Mouse (Mus musculus): ENCODE results near the gene Gm10721.
"Not testable (repeated sequence)": the region's sequence is repeated elsewhere in the genome, so short reads cannot be mapped to it uniquely, and the experiment has no call there.

The Gm10721 gene

GRCm38 (mm10) chr9:3012733-3013279, at the start of gene Gm10721:
Gene Gm10721 (plus strand): TSS chr9:3013140.
- not testable (repeated sequence) for DNase-seq (ENCODE audit: low read depth, low spot score)

GRCm38 (mm10) chr9:3000445-3000972, 12.4 kb upstream of the Gm10721 start, which contains the start of gene Gm10722:
Gene Gm10722 (plus strand): TSS chr9:3000922.
- DNase-seq (ENCODE audit: low read depth, low spot score): peak; percentile 38

GRCm38 (mm10) chr9:3001006-3001405, 11.9 kb upstream of the Gm10721 start:
- DNase-seq (ENCODE audit: low read depth, low spot score): not testable (repeated sequence)

- peak; percentile 0 for DNase-seq (ENCODE audit: low read depth, low spot score)
Measured at GRCm38 (mm10) chr9:3001948-3002659, 10.8 kb upstream of the Gm10721 start.

- DNase-seq (ENCODE audit: low read depth, low spot score): not testable (repeated sequence)
Measured at GRCm38 (mm10) chr9:3002794-3003396, 10.0 kb upstream of the Gm10721 start, which contains the start of gene Gm11168. Gene Gm11168 (plus strand): TSS chr9:3003346.

GRCm38 (mm10) chr9:3006179-3006578, 6.8 kb upstream of the Gm10721 start:
- not testable (repeated sequence) for DNase-seq (ENCODE audit: low read depth, low spot score)

GRCm38 (mm10) chr9:3006636-3007035, 6.3 kb upstream of the Gm10721 start:
- not testable (repeated sequence) for DNase-seq (ENCODE audit: low read depth, low spot score)

GRCm38 (mm10) chr9:3007272-3007671, 5.7 kb upstream of the Gm10721 start:
- peak; percentile 29 for DNase-seq (ENCODE audit: low read depth, low spot score)

- DNase-seq (ENCODE audit: low read depth, low spot score): not testable (repeated sequence)
Measured at GRCm38 (mm10) chr9:3009331-3009730, 3.6 kb upstream of the Gm10721 start.

GRCm38 (mm10) chr9:3012054-3012621, 802 bp upstream of the Gm10721 start:
- DNase-seq (ENCODE audit: low read depth, low spot score): not testable (repeated sequence)

GRCm38 (mm10) chr9:3015354-3015753, 2.4 kb downstream of the Gm10721 start, which contains the start of gene Gm10720:
Gene Gm10720 (plus strand): TSS chr9:3015654.
- not testable (repeated sequence) for DNase-seq (ENCODE audit: low read depth, low spot score)

- not testable (repeated sequence) for DNase-seq (ENCODE audit: low read depth, low spot score)
Measured at GRCm38 (mm10) chr9:3015896-3016295, 3.0 kb downstream of the Gm10721 start.

GRCm38 (mm10) chr9:3017108-3017507, 4.2 kb downstream of the Gm10721 start, which contains the start of gene Gm10719:
Gene Gm10719 (plus strand): TSS chr9:3017408.
- not testable (repeated sequence) for DNase-seq (ENCODE audit: low read depth, low spot score)

GRCm38 (mm10) chr9:3018944-3019343, 6.0 kb downstream of the Gm10721 start:
- DNase-seq (ENCODE audit: low read depth, low spot score): not testable (repeated sequence)

GRCm38 (mm10) chr9:3019835-3020727, 7.1 kb downstream of the Gm10721 start:
- not testable (repeated sequence) for DNase-seq (ENCODE audit: low read depth, low spot score)

- peak; percentile 29 for DNase-seq (ENCODE audit: low read depth, low spot score)
Measured at GRCm38 (mm10) chr9:3022316-3023008, 9.5 kb downstream of the Gm10721 start.

- not testable (repeated sequence) for DNase-seq (ENCODE audit: low read depth, low spot score)
Measured at GRCm38 (mm10) chr9:3023312-3023984, 10.5 kb downstream of the Gm10721 start, which contains the start of gene Gm10718. Gene Gm10718 (plus strand): TSS chr9:3023547.

- not testable (repeated sequence) for DNase-seq (ENCODE audit: low read depth, low spot score)
Measured at GRCm38 (mm10) chr9:3023985-3024648, 11.2 kb downstream of the Gm10721 start.
